Mouse (Mus musculus) heart, adult 11 months (tissue): ENCODE measurements at regions not wholly inside any gene's neighbourhood (a gene's known extent, or its start where the extent isn't known, plus 50 kb on each side); places are given as distances from the start of the nearest gene placed in this dataset.
A peak's percentile ranks its signal among the peaks of the same experiment; 100 is the strongest.

Experiments
- DNase-seq: peaks from one replicate; pipeline ENCODE4 v3.0.0; 2022

GRCm38 (mm10) chr1:176499010-176499650 lies 224.0 kb upstream of the Pld5 start:
- no peak for DNase-seq

- DNase-seq, result no peak
These were observed 193.4 kb upstream of the Pld5 start for GRCm38 (mm10) chr1:176468560-176468959.

GRCm38 (mm10) chr1:176462125-176462524 lies 187.0 kb upstream of the Pld5 start:
- DNase-seq, result no peak

- peak; percentile 13 for DNase-seq
These were observed 171.6 kb upstream of the Pld5 start for GRCm38 (mm10) chr1:176446735-176447134.

GRCm38 (mm10) chr1:176443712-176444111 lies 168.6 kb upstream of the Pld5 start:
- no peak for DNase-seq

- peak; percentile 50 for DNase-seq
These were observed 165.1 kb upstream of the Pld5 start for GRCm38 (mm10) chr1:176440254-176440653.

- no peak for DNase-seq
These were observed 152.7 kb upstream of the Pld5 start for GRCm38 (mm10) chr1:176427835-176428234.

GRCm38 (mm10) chr1:176427046-176427445 lies 151.9 kb upstream of the Pld5 start:
- no peak for DNase-seq

- no peak for DNase-seq
These were observed 142.1 kb upstream of the Pld5 start for GRCm38 (mm10) chr1:176417251-176417650.

GRCm38 (mm10) chr1:176404128-176404527 lies 129.0 kb upstream of the Pld5 start:
- no peak for DNase-seq

GRCm38 (mm10) chr1:176379645-176380044 lies 104.5 kb upstream of the Pld5 start:
- no peak for DNase-seq

GRCm38 (mm10) chr1:176366900-176367299 lies 91.8 kb upstream of the Pld5 start:
- no peak for DNase-seq

GRCm38 (mm10) chr1:176360957-176361356 lies 85.8 kb upstream of the Pld5 start:
- DNase-seq, result no peak

GRCm38 (mm10) chr1:176359992-176360724 lies 85.0 kb upstream of the Pld5 start:
- DNase-seq, result no peak

- no peak for DNase-seq
These were observed 80.2 kb upstream of the Pld5 start for GRCm38 (mm10) chr1:176355342-176355741.

GRCm38 (mm10) chr1:176354898-176355297 lies 79.8 kb upstream of the Pld5 start:
- no peak for DNase-seq

- no peak for DNase-seq
These were observed 77.6 kb upstream of the Pld5 start for GRCm38 (mm10) chr1:176352706-176353105.

GRCm38 (mm10) chr1:176349909-176350495 lies 74.9 kb upstream of the Pld5 start:
- no peak for DNase-seq

GRCm38 (mm10) chr1:176348129-176348528 lies 73.0 kb upstream of the Pld5 start:
- DNase-seq, result no peak

GRCm38 (mm10) chr1:176331344-176331743 lies 56.2 kb upstream of the Pld5 start:
- peak; percentile 39 for DNase-seq
